Mouse (Mus musculus) liver, embryonic 13.5 days (tissue): Measurements from ENCODE around the gene Kcnt1. TPM values are rescaled to one million over a fixed set of nuclear protein-coding genes. Genes with fewer than 3 reads are reported as not detected.
A peak's percentile ranks its signal among the peaks of the same experiment; 100 is the strongest.

Experiments
- ATAC-seq: fragments of 200-750 bp; cut with Nextera tagmentation; 2 replicates; pipeline ENCODE4 v1.8.0; 2017; ENCODE audit warnings: low read depth, mild to moderate bottlenecking, moderate number of reproducible peaks, moderate library complexity
- DNase-seq: peaks from one replicate; pipeline ENCODE4 v3.0.0; 2022
- H3K27ac ChIP-seq: fragments of 300-500 bp; sonication (generic); 2 replicates; pipeline ENCODE4 v1.5.1; 2015; ENCODE audit warnings: moderate library complexity, mild to moderate bottlenecking, inconsistent platforms
- H3K27me3 ChIP-seq: fragments of 300-500 bp; sonication (generic); 2 replicates; pipeline ENCODE4 v1.6.1; 2015; ENCODE audit warnings: mild to moderate bottlenecking, inconsistent platforms
- H3K36me3 ChIP-seq: fragments of 300-500 bp; sonication (generic); 2 replicates; pipeline ENCODE4 v1.6.1; 2015; ENCODE audit warnings: mild to moderate bottlenecking, inconsistent platforms
- H3K4me1 ChIP-seq: fragments of 300-500 bp; sonication (generic); replicated peaks from 2 replicates; pipeline ENCODE4 v1.6.1; 2015; ENCODE audit warnings: inconsistent platforms
- H3K4me2 ChIP-seq: fragments of 300-500 bp; sonication (generic); 2 replicates; pipeline ENCODE4 v1.6.1; 2015; ENCODE audit warnings: inconsistent platforms, mild to moderate bottlenecking, moderate library complexity
- H3K4me3 ChIP-seq: fragments of 300-500 bp; sonication (generic); replicated peaks from 2 replicates; pipeline ENCODE4 v1.5.1; 2015; ENCODE audit warnings: mild to moderate bottlenecking, inconsistent platforms
- H3K9ac ChIP-seq: fragments of 300-500 bp; sonication (generic); 2 replicates; pipeline ENCODE4 v1.6.1; 2015; ENCODE audit warnings: mild to moderate bottlenecking, inconsistent platforms
- H3K9me3 ChIP-seq: fragments of 300-500 bp; sonication (generic); replicated peaks from 2 replicates; pipeline ENCODE4 v1.6.1; 2016; ENCODE audit warnings: inconsistent platforms
- WGBS: fragments of 180-500 bp; shearing (Covaris S2); methylation state at CpG from one replicate; pipeline ENCODE4 v1.1.7; 2015; ENCODE audit not compliant: insufficient replicate concordance; 5-methylcytosine and 5-hydroxymethylcytosine counted together
- polyA plus RNA-seq: library from polyadenylated mRNA; unstranded; fragments of >200 nt; fragmentation: Nextera tagmentation; extraction: Ambion mirVana; gene quantifications from 2 replicates; pipeline ENCODE4 v1.2.1, GENCODE M21; 2015

Gene Kcnt1
- polyA plus RNA-seq, 1 experiment from 2014 or later: 0.09 TPM

- no peak overlapping the region for H3K27ac ChIP-seq
- no peaks in the 10 kb centered on the region for H3K9me3 ChIP-seq
- H3K9ac ChIP-seq: no peak overlapping the region
- no peaks in the 10 kb centered on the region for H3K4me1 ChIP-seq
- WGBS: 78% methylated on average over 2 of the region's 2 CpGs
- no peak overlapping the region for H3K4me2 ChIP-seq
- H3K36me3 ChIP-seq: no peaks in the 10 kb centered on the region
- H3K27me3 ChIP-seq: no peaks in the 10 kb centered on the region
- DNase-seq (no peak), ATAC-seq (no peak)
- no peak overlapping the region for H3K4me3 ChIP-seq
These were observed 54.9 kb downstream of the Kcnt1 start for GRCm38 (mm10) chr2:25918408-25918807.

DNA sequence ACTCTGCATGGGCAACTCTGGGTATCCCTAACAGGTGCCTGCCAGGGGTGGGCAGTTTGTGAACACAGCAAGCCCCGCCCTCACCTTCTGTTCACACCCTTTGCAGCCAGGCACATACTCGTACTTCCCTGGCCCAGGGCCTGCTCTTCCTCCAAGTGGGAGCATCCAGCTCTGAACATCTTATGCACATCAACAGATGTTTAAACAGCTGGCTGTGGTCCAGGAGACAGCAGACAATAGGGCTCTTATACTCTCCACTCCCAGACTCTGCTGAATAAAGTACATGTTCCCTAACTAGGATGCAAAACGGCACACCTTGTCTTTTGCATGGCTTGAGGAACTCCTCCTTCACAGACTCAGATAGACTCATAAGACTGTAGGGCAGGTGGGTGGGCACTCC, 56.4 kb downstream of the Kcnt1 start:
- 72% methylated on average over 3 of the region's 3 CpGs for WGBS

GRCm38 (mm10) chr2:25923799-25924198, 60.3 kb downstream of the Kcnt1 start:
- H3K27me3 ChIP-seq: no peaks in the 10 kb centered on the region
- H3K4me3 ChIP-seq: no peak overlapping the region
- H3K9ac ChIP-seq: no peak overlapping the region
- H3K27ac ChIP-seq: no peak overlapping the region
- peaks cover 34% of the 10 kb centered on the region for H3K36me3 ChIP-seq
- H3K4me1 ChIP-seq: no peaks in the 10 kb centered on the region
- no peak overlapping the region for H3K4me2 ChIP-seq
- DNase-seq (no peak), ATAC-seq (no peak)
- WGBS: 73% methylated on average over 2 of the region's 2 CpGs
- H3K9me3 ChIP-seq: no peaks in the 10 kb centered on the region

More for the DNA sequence above, 56.4 kb downstream of the Kcnt1 start:
- H3K4me1 ChIP-seq: no peaks in the 10 kb centered on the region
- no peak overlapping the region for H3K27ac ChIP-seq
- no peak for DNase-seq
- no peaks in the 10 kb centered on the region for H3K27me3 ChIP-seq
- no peak for ATAC-seq
- H3K9me3 ChIP-seq: no peaks in the 10 kb centered on the region
- peaks cover 5% of the 10 kb centered on the region; the same call in 1 of the 2 replicates for H3K36me3 ChIP-seq
- no peak overlapping the region for H3K4me3 ChIP-seq
- H3K4me2 ChIP-seq: no peak overlapping the region
- H3K9ac ChIP-seq: no peak overlapping the region

DNA sequence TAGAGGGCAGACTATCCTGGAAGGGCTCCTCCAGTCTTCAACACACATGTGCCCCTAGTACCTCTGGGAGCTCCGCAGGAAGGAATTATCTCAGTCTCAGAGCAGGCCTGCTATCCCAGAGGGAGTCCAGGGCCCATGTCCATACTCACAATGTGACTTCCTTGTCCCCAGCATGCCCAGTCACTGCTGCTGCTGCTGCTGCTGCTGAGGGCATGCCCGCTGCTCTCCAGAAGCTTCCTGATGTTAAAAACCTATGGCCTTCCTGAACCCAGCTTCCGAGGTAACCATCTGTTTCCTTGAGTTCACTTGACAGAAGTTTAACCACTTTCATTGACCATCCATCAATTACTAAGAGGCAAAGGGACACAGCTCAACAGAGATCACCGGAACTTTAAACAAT, 61.4 kb downstream of the Kcnt1 start:
- ATAC-seq (no peak), DNase-seq (no peak)
- H3K27ac ChIP-seq: no peak overlapping the region
- no peaks in the 10 kb centered on the region for H3K27me3 ChIP-seq
- H3K9me3 ChIP-seq: no peaks in the 10 kb centered on the region
- 85% methylated on average over 4 of the region's 4 CpGs for WGBS
- no peaks in the 10 kb centered on the region for H3K4me1 ChIP-seq
- peaks cover 43% of the 10 kb centered on the region for H3K36me3 ChIP-seq
- no peak overlapping the region for H3K9ac ChIP-seq
- no peak overlapping the region for H3K4me3 ChIP-seq
- no peak overlapping the region for H3K4me2 ChIP-seq

DNA sequence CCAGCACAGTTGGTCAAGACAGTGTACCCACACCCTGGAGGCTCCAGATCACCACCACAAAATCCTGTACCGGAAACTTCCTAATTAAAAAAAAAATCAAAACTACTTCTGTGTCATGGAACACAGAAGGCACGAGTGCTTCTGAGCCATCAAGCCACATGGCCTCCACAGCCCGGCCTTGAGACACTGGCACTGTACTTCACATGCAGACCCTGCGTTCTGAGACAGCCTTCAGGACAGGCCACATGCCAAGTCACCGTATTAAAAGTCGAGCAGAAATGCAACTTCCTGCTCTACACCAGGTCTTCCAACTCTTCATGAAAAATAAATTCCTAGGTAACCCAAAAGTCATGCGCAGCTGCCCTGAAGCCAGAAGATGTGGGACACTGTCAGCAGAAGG, 64.3 kb downstream of the Kcnt1 start:
- Histone ChIP-seq H3K4me1 (no peaks in the 10 kb centered on the region), H3K27me3 (no peaks in the 10 kb centered on the region), H3K36me3 (peaks cover 70% of the 10 kb centered on the region), H3K27ac (no peak overlapping the region), H3K4me3 (no peak overlapping the region), H3K9ac (no peak overlapping the region), H3K4me2 (no peak overlapping the region), H3K9me3 (no peaks in the 10 kb centered on the region)
- ATAC-seq (no peak), DNase-seq (no peak)
- WGBS: 92% methylated on average over 7 of the region's 7 CpGs

GRCm38 (mm10) chr2:25931249-25931859, 67.8 kb downstream of the Kcnt1 start:
- H3K4me1 ChIP-seq: no peaks in the 10 kb centered on the region
- no peak overlapping the region for H3K9ac ChIP-seq
- DNase-seq: peak; percentile 13
- no peaks in the 10 kb centered on the region for H3K9me3 ChIP-seq
- no peak for ATAC-seq
- no peak overlapping the region for H3K4me3 ChIP-seq
- WGBS: 82% methylated on average over 6 of the region's 6 CpGs
- H3K4me2 ChIP-seq: no peak overlapping the region
- peaks cover 92% of the 10 kb centered on the region for H3K36me3 ChIP-seq
- no peaks in the 10 kb centered on the region for H3K27me3 ChIP-seq
- H3K27ac ChIP-seq: no peak overlapping the region

GRCm38 (mm10) chr2:25940503-25940902, 77.0 kb downstream of the Kcnt1 start:
- Histone ChIP-seq H3K4me3 (no peak overlapping the region), H3K9me3 (no peaks in the 10 kb centered on the region), H3K4me2 (no peak overlapping the region), H3K27ac (no peak overlapping the region), H3K4me1 (no peaks in the 10 kb centered on the region), H3K36me3 (peaks cover 96% of the 10 kb centered on the region), H3K9ac (no peak overlapping the region), H3K27me3 (no peaks in the 10 kb centered on the region)
- ATAC-seq (no peak), DNase-seq (no peak)
- WGBS: 60% methylated on average over 6 of the region's 6 CpGs

DNA sequence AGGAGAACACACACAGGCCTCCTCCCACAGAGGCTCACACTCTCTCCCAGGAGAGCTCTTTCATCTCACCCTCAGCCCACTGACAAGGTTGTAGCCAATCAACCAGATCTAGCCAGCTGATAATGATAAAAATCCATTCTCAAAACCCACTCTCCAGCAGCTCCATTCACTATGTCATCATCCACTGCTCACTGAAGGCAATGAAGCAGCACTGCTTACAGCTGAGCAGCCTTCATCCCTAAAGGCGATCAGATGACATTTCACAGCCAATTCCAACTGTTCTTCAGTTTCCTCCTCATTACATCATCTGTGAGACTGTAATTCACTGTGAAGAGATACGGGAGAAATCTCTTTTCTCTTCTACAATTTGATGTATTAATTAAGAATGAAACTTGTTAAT, 80.3 kb downstream of the Kcnt1 start:
- no peaks in the 10 kb centered on the region for H3K27me3 ChIP-seq
- H3K4me2 ChIP-seq: no peak overlapping the region
- no peaks in the 10 kb centered on the region; the same call in 1 of the 2 replicates for H3K4me1 ChIP-seq
- ATAC-seq: no peak
- 94% methylated on average over 2 of the region's 2 CpGs for WGBS
- no peak overlapping the region for H3K9ac ChIP-seq
- peaks cover 75% of the 10 kb centered on the region for H3K36me3 ChIP-seq
- no peak overlapping the region for H3K4me3 ChIP-seq
- DNase-seq: no peak
- H3K27ac ChIP-seq: no peak overlapping the region
- no peaks in the 10 kb centered on the region for H3K9me3 ChIP-seq

DNA sequence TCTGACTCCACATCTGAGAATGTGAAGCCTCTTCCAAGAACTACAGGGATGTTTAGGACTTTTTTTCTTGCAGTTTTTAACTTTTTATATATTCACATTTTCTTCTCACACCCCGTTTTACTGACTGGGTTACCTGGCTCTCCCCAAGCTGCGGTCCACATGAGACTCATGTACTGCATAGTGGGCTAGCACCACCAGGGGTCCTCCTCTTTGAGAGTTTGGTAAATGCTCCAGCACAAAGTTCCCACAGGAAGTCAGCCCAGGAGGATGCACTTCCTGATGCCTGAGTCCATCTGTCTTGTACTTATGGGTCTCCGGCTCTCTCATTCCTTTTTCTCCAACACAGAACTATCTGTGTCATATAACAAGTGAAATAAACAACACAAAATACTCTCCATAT, 84.4 kb downstream of the Kcnt1 start:
- Histone ChIP-seq H3K4me2 (no peak overlapping the region), H3K9ac (no peak overlapping the region), H3K36me3 (peaks cover 67% of the 10 kb centered on the region), H3K27me3 (no peaks in the 10 kb centered on the region), H3K4me3 (no peak overlapping the region), H3K9me3 (no peaks in the 10 kb centered on the region), H3K27ac (no peak overlapping the region; the same call in 1 of the 2 replicates), H3K4me1 (no peaks in the 10 kb centered on the region; the same call in 1 of the 2 replicates)
- no peak for ATAC-seq
- DNase-seq: no peak
- WGBS: 88% methylated on average over 3 of the region's 3 CpGs

- Histone ChIP-seq H3K9ac (no peak overlapping the region), H3K9me3 (no peaks in the 10 kb centered on the region), H3K4me2 (no peak overlapping the region), H3K36me3 (peaks cover 65% of the 10 kb centered on the region), H3K27me3 (no peaks in the 10 kb centered on the region), H3K4me1 (no peaks in the 10 kb centered on the region; the same call in 1 of the 2 replicates), H3K27ac (no peak overlapping the region), H3K4me3 (no peak overlapping the region)
- WGBS: 83% methylated on average over 3 of the region's 3 CpGs
- no peak for DNase-seq
- ATAC-seq: no peak
These were observed 85.8 kb downstream of the Kcnt1 start for GRCm38 (mm10) chr2:25949291-25949690.
